Mouse (Mus musculus) heart, adult 2 months (tissue): ENCODE measurements at regions not wholly inside any gene's neighbourhood (a gene's known extent, or its start where the extent isn't known, plus 50 kb on each side); places are given as distances from the start of the nearest gene placed in this dataset.

Experiments used
- CTCF ChIP-seq: fragments of 200-600 bp; IDR thresholded peaks from 2 replicates; pipeline ENCODE4 v1.8.1; 2022; ENCODE audit warnings: antibody characterized with exemption, mild to moderate bottlenecking, moderate library complexity
- POLR2A ChIP-seq: fragments of 200-500 bp; IDR thresholded peaks from 2 replicates; pipeline ENCODE4 v1.6.1; 2011; ENCODE audit warnings: mild to moderate bottlenecking, low read depth, low read length, control low read depth; ENCODE audit not compliant: insufficient read depth

- TF ChIP-seq POLR2A: no peak
- TF ChIP-seq CTCF: no peak
These were observed 216.2 kb downstream of the Epha4 start for GRCm38 (mm10) chr1:77298713-77299132.
